Mouse (Mus musculus): ENCODE results near the gene Atraid.

The Atraid gene

GRCm38 (mm10) chr5:31094100-31094798 lies 46.1 kb downstream of the Atraid start:
- intact Hi-C loops (cut with DNase I) = no loop called here

GRCm38 (mm10) chr5:31094799-31095691 lies 46.9 kb downstream of the Atraid start:
- intact Hi-C loops (cut with DNase I) = no loop called here

- intact Hi-C loops (cut with DNase I) = no loop called here
These were observed 47.8 kb downstream of the Atraid start for GRCm38 (mm10) chr5:31095711-31096480.
